Mouse (Mus musculus) stomach, embryonic 16.5 days (tissue): Measurements from ENCODE around the gene Bbx. TPM values are rescaled to one million over a fixed set of nuclear protein-coding genes. Genes with fewer than 3 reads are reported as not detected.

Source experiments
- ATAC-seq: fragments of 200-750 bp; cut with Nextera tagmentation; 2 replicates; pipeline ENCODE4 v1.8.0; 2017; ENCODE audit warnings: moderate number of reproducible peaks, moderate TSS enrichment; ENCODE audit not compliant: insufficient read depth, low FRiP score
- H3K27ac ChIP-seq: fragments of 300-500 bp; sonication (generic); 2 replicates; pipeline ENCODE4 v1.5.1; 2014; ENCODE audit warnings: low read length
- H3K27me3 ChIP-seq: fragments of 300-500 bp; sonication (generic); 2 replicates; pipeline ENCODE4 v1.6.1; 2014; ENCODE audit warnings: low read length, control low read depth, mixed read lengths; ENCODE audit not compliant: control insufficient read depth, insufficient read depth
- H3K36me3 ChIP-seq: fragments of 300-500 bp; sonication (generic); 2 replicates; pipeline ENCODE4 v1.6.1; 2014; ENCODE audit warnings: low read length; ENCODE audit not compliant: control insufficient read depth, insufficient read depth
- H3K4me1 ChIP-seq: fragments of 300-500 bp; sonication (generic); 2 replicates; pipeline ENCODE4 v1.6.1; 2014; ENCODE audit warnings: low read length, control low read depth, mixed read lengths; ENCODE audit not compliant: control insufficient read depth, insufficient read depth
- H3K4me2 ChIP-seq: fragments of 300-500 bp; sonication (generic); 2 replicates; pipeline ENCODE4 v1.6.1; 2014; ENCODE audit warnings: low read depth, low read length, mixed read lengths
- H3K4me3 ChIP-seq: fragments of 300-500 bp; sonication (generic); replicated peaks from 2 replicates; pipeline ENCODE4 v1.5.1; 2014; ENCODE audit warnings: mild to moderate bottlenecking, low read length
- H3K9ac ChIP-seq: fragments of 300-500 bp; sonication (generic); 2 replicates; pipeline ENCODE4 v1.6.1; 2014; ENCODE audit warnings: low read length
- H3K9me3 ChIP-seq: fragments of 300-500 bp; sonication (generic); replicated peaks from 2 replicates; pipeline ENCODE4 v1.6.1; 2016; ENCODE audit warnings: low read length, control low read depth; ENCODE audit not compliant: control insufficient read depth
- WGBS: fragments of 180-500 bp; shearing (Covaris S2); extraction: QIAGEN DNeasy Blood & Tissue Kit; methylation state at CpG from one replicate; pipeline ENCODE4 v1.1.7; 2014; 5-methylcytosine and 5-hydroxymethylcytosine counted together
- polyA plus RNA-seq: library from polyadenylated mRNA; unstranded; fragments of >200 nt; fragmentation: Nextera tagmentation; extraction: Ambion mirVana; gene quantifications from 2 replicates; pipeline ENCODE4 v1.2.1, GENCODE M21; 2015

Bbx gene
- polyA plus RNA-seq, 1 experiment from 2014 or later, result 39.3 TPM

DNA sequence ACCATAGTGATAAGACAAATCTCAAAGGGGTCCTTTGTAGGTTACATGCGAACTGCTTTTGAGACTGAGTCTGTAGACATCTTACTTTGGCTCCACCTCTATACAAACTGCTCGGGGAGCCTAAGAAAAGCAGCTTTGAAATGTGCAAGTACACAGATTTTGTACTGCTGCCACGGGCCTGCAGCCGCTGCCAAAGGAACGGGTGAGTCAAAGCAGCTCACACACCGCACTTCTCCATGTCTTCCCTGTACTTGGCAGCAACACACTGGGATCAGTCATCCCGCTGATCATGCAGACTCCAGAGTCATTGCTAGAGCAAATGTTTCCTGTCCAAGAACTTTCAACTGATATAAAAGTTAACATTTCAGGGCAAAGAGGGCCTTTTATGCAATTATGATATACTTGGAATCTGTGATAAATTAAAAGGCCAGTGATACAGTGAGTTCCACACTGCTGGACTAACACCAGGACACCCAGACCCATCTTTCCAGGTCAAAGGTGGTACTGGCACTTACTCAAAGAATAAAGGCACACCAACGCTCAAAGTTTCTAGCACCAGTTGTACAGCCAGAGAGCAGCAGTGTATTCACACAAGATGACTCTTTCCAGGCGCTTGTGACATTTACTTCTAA is 122.7 kb downstream of the Bbx start:
- Histone ChIP-seq H3K4me3 (no peak overlapping the region), H3K27me3 (no peaks in the 10 kb centered on the region), H3K4me1 (peaks cover 8% of the 10 kb centered on the region; the same call in 1 of the 2 replicates), H3K27ac (peak overlapping the region; percentile 46), H3K9me3 (no peaks in the 10 kb centered on the region), H3K9ac (no peak overlapping the region), H3K36me3 (no peaks in the 10 kb centered on the region), H3K4me2 (peak overlapping the region; percentile 25; the same call in 1 of the 2 replicates)
- peak; percentile 84 for ATAC-seq
- 48% methylated on average over 9 of the region's 9 CpGs for WGBS

DNA sequence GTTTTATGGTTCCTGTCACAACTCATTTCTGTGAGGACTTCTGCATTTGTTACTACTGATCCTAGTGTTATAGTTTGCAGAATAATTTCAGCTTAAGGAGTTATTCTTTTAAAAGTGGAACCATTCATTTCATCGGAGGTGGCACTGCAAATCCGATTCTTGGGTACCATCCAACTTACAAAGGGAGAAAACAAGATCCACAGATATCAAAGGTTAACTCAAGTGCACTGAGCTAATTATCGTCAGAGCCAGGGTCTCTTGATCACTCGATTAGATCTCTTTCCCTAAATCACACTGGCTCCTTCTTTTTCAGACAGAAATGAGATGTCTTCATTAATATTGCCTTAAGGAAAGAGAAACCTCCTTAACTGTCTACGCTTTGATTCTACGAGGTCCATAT is 123.9 kb downstream of the Bbx start:
- WGBS, result 81% methylated on average over 6 of the region's 6 CpGs
- H3K9me3 ChIP-seq, result no peaks in the 10 kb centered on the region
- H3K9ac ChIP-seq, result no peak overlapping the region
- H3K36me3 ChIP-seq, result no peaks in the 10 kb centered on the region
- H3K27ac ChIP-seq, result no peak overlapping the region
- ATAC-seq, result no peak
- peaks cover 8% of the 10 kb centered on the region; the same call in 1 of the 2 replicates for H3K4me1 ChIP-seq
- no peak overlapping the region for H3K4me3 ChIP-seq
- H3K4me2 ChIP-seq, result no peak overlapping the region
- H3K27me3 ChIP-seq, result no peaks in the 10 kb centered on the region

DNA sequence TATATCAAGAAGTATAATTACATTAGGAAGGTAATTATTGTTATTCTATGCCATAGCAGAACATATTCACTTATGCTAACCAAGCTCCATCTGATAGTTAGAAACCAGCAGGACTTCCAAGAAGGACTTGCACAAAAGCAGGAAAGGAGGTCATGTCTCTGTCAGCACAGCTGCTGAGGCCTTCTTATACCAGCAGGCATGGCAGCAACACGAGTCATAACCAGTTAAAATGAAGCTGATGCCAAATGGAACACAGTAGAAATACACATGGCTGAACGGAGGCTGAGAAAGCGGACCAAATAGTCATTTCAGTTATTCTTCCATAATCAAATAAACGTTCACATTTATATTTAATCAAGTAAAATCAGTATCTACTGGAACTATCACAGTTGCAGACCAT is 125.0 kb downstream of the Bbx start:
- ATAC-seq, result no peak
- H3K27me3 ChIP-seq, result no peaks in the 10 kb centered on the region
- no peak overlapping the region for H3K9ac ChIP-seq
- H3K36me3 ChIP-seq, result no peaks in the 10 kb centered on the region
- WGBS, result 86% methylated on average over 4 of the region's 4 CpGs
- no peak overlapping the region for H3K27ac ChIP-seq
- peaks cover 8% of the 10 kb centered on the region; the same call in 1 of the 2 replicates for H3K4me1 ChIP-seq
- H3K9me3 ChIP-seq, result no peaks in the 10 kb centered on the region
- no peak overlapping the region for H3K4me3 ChIP-seq
- H3K4me2 ChIP-seq, result no peak overlapping the region

DNA sequence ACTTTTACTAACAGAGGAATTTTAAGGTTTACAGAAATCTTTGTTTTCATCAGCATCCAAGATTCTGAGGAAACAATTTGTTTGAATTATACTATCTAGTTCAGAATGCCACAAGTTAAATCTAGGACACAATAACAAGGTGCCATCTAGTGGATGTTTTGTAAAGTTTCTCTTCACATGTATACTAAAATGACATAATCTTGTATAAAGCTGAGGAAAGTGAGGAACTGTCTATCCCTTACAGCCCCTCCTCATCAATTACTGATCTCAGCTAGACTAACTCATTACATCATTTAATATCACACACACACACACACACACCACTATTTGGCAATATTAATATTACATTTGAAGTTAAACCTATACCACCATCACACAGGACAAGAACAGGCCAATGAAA is 125.5 kb downstream of the Bbx start:
- Histone ChIP-seq H3K9me3 (no peaks in the 10 kb centered on the region), H3K4me3 (no peak overlapping the region), H3K9ac (no peak overlapping the region), H3K4me2 (no peak overlapping the region), H3K27me3 (no peaks in the 10 kb centered on the region), H3K27ac (no peak overlapping the region), H3K4me1 (peaks cover 8% of the 10 kb centered on the region; the same call in 1 of the 2 replicates), H3K36me3 (no peaks in the 10 kb centered on the region)
- no peak for ATAC-seq

DNA sequence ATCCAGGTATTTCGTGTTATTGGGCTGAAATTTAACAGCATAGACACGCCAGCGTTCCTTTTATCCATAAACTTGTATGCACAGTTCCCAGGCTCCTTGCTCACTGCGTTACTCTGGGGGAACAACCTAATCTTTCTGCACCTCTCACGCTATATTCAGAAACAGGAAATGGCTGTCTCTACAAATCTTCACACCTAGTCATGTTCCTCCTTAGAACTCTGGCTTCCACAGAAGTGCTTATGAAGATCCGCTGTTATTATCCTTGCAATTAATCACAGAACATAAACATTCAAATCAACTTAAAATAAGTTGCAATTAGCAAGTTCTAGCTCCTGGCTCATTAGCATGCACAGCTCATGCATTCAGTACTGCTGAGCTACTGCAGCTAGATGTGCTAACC is 127.0 kb downstream of the Bbx start:
- H3K27ac ChIP-seq, result no peak overlapping the region
- H3K4me3 ChIP-seq, result no peak overlapping the region
- peaks cover 8% of the 10 kb centered on the region; the same call in 1 of the 2 replicates for H3K4me1 ChIP-seq
- no peaks in the 10 kb centered on the region for H3K9me3 ChIP-seq
- no peaks in the 10 kb centered on the region for H3K27me3 ChIP-seq
- H3K4me2 ChIP-seq, result no peak overlapping the region
- ATAC-seq, result no peak
- 73% methylated on average over 6 of the region's 6 CpGs for WGBS
- H3K9ac ChIP-seq, result no peak overlapping the region
- H3K36me3 ChIP-seq, result no peaks in the 10 kb centered on the region

DNA sequence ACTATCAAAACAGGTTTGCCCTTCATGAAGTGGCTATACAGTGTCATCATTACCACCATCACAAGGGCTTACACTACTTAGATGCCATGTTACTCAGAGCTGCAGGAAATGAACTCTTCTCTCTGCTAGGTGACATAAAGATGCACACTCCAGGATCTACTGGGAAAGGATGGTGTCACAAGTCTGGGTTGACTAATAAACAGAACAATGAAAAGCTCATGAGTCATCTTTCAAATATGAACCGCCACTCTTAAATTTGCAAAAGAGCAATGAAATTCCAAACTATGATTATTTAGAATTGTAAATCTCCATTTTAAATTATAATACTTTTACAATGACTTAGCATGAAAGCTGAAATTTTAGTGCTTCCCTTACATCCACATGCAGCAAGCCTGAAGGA is 129.6 kb downstream of the Bbx start:
- ATAC-seq, result no peak
- 93% methylated on average over 1 of the region's 1 CpGs for WGBS
- Histone ChIP-seq H3K36me3 (no peaks in the 10 kb centered on the region), H3K4me2 (no peak overlapping the region), H3K4me3 (no peak overlapping the region), H3K4me1 (no peaks in the 10 kb centered on the region), H3K27me3 (no peaks in the 10 kb centered on the region), H3K27ac (no peak overlapping the region), H3K9me3 (no peaks in the 10 kb centered on the region), H3K9ac (no peak overlapping the region)

DNA sequence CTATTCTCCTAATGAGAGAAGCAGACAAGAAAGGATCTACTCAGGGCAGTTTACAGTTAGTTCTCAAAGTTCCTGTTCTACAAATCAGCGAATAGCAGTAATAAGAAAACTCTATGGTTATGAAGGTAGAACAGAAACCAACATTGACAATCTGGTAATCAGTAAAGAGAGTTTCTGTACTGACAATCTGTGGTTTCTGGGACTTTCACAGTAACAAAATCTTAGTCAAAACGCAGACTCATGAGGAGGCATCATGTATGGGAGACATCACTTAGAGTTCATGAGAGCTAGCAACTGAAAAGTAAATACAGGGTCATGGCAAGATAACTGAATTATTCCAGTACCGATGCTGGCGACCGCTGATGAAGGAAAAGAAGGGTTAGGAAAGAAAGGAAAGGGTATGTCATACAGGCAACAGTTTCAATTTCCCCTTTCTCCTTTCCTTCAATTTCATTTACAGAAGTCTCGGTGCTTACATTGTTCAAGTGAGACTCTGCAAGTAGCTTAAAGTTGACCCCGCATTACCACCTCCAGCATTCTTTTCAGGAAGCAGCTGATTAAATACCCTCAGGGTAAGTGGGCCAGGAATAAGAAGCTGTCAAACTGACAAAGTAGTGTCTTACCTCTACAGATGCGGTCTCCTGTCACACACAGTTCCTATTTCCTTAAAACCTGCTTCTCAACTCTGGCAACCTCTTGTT is 133.3 kb downstream of the Bbx start:
- Histone ChIP-seq H3K36me3 (no peaks in the 10 kb centered on the region), H3K27ac (no peak overlapping the region), H3K4me1 (no peaks in the 10 kb centered on the region), H3K9me3 (no peaks in the 10 kb centered on the region), H3K4me3 (no peak overlapping the region), H3K9ac (no peak overlapping the region), H3K4me2 (no peak overlapping the region), H3K27me3 (no peaks in the 10 kb centered on the region)
- no peak for ATAC-seq
- 55% methylated on average over 8 of the region's 8 CpGs for WGBS

DNA sequence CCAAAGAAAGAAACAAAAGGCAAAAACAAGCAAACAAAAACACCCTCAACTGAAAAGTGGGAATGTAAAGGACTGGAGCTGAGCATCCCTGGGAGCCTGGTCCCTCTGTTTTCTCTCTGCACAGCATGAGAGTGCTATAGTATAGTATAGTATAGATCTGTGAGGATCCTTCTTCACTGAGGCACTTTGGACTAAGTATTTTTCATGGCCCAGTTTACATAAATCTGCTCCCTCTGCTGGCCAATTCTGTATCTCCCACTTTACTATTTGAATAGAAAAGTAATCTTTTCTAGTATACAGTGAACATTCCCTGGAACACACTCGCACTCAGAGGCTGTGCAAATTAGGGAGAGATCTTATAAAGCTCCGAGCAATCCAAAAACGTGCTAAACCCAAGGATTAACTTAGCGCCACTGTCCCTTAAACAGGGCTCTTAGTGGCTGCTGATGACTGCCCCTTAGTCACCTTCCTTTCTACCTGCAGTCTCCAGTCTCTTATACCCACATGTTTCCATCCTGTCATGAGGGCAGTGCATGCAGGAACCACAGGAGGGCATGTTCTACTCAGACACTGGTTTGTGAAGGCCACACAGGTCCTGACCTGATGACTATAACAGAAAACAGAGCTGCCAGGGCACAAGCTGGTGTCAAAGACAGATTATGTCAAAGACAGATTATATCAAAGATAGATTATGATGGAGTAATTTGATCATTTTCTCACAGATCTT is 138.5 kb downstream of the Bbx start:
- no peak for ATAC-seq
- Histone ChIP-seq H3K4me2 (no peak overlapping the region), H3K27ac (no peak overlapping the region), H3K9me3 (no peaks in the 10 kb centered on the region), H3K4me1 (no peaks in the 10 kb centered on the region), H3K36me3 (no peaks in the 10 kb centered on the region), H3K27me3 (no peaks in the 10 kb centered on the region), H3K4me3 (no peak overlapping the region), H3K9ac (no peak overlapping the region)
- 68% methylated on average over 4 of the region's 4 CpGs for WGBS

DNA sequence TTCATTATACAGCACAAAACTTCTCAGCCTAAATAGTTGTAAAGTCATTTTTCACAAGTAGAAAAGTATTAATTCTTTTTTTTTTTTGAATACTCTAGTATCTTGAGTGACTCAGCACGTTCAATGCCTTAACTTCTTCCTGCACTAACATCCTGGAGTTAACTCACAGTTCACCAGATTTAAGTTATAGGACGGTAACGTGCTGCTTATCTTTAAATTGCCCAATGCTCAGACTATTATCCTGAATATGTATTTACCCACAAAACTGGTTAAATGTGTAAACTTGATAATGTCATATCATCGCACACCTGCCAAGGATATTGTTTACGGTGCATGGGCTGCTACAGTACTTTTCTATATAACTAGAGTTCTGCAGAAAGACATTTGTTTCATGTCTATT is 139.4 kb downstream of the Bbx start:
- no peaks in the 10 kb centered on the region for H3K27me3 ChIP-seq
- no peak overlapping the region for H3K4me3 ChIP-seq
- H3K27ac ChIP-seq, result no peak overlapping the region
- no peak overlapping the region for H3K4me2 ChIP-seq
- no peaks in the 10 kb centered on the region for H3K9me3 ChIP-seq
- H3K9ac ChIP-seq, result no peak overlapping the region
- no peak for ATAC-seq
- 74% methylated on average over 5 of the region's 5 CpGs for WGBS
- H3K4me1 ChIP-seq, result no peaks in the 10 kb centered on the region
- no peaks in the 10 kb centered on the region for H3K36me3 ChIP-seq
